17 mouse cellular contexts compared by ENCODE assay signal in the genomic region with DNA sequence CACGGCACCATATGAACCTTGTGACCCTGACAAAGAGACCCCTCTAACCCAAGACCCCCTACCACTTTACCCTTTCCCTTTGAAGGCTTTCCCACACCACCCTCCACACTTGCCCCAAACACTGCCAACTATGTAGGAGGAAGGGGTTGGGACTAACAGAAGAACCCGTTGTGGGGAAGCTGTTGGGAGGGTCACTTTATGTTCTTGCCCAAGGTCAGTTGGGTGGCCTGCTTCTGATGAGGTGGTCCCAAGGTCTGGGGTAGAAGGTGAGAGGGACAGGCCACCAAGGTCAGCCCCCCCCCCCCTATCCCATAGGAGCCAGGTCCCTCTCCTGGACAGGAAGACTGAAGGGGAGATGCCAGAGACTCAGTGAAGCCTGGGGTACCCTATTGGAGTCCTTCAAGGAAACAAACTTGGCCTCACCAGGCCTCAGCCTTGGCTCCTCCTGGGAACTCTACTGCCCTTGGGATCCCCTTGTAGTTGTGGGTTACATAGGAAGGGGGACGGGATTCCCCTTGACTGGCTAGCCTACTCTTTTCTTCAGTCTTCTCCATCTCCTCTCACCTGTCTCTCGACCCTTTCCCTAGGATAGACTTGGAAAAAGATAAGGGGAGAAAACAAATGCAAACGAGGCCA. TPM values are rescaled to one million over a fixed set of nuclear protein-coding genes. Genes with fewer than 3 reads are reported as not detected.
A peak's percentile ranks its signal among the peaks of the same experiment; 100 is the strongest.
DNase-seq lines count a peak whose midpoint lies in the region; ATAC-seq and TF ChIP-seq lines count a peak whose summit lies in the region.
"Had no signal": no experiment of that assay in that cellular context is flagged by ENCODE, and none has a peak within 500 bp of the region (broad histone marks: within the 10 kb centered on the region; RNA-seq: fewer than 3 reads in every experiment).

No protein-coding gene starts in this region.

- no peak for ATAC-seq in hindbrain, embryonic 13.5 days (ENCODE audit: low FRiP score)
- ATAC-seq: Patski had no signal

- H3K27me3 ChIP-seq in E14TG2a.4 (ENCODE audit: insufficient read depth, low read length) = peaks cover 80% of the 10 kb centered on the region
- H3K27me3 ChIP-seq in hindbrain, embryonic 13.5 days = peaks cover 90% of the 10 kb centered on the region
- H3K27me3 ChIP-seq in midbrain, embryonic 10.5 days (ENCODE audit: low read depth, poor library complexity, severe bottlenecking) = peaks cover 97% of the 10 kb centered on the region

- H3K9ac ChIP-seq in hindbrain, embryonic 13.5 days = peak overlapping the region; percentile 77
- H3K9ac ChIP-seq: heart, embryonic 13.5 days; liver, embryonic 14.5 days had no signal

- peaks cover 59% of the 10 kb centered on the region for H3K4me1 ChIP-seq in E14TG2a.4 (replicated peaks; ENCODE audit: low read depth, low read length)
- peaks cover 26% of the 10 kb centered on the region for H3K4me1 ChIP-seq in hindbrain, embryonic 13.5 days (replicated peaks)
- peaks cover 69% of the 10 kb centered on the region for H3K4me1 ChIP-seq in midbrain, embryonic 10.5 days

- intact Hi-C loops in left cerebral cortex, adult 2 months (cut with DNase I) = loop anchor here (5.0 kb wide), 1 partner anchor 1308 kb away; the partner anchor contains the start of gene Mnx1
- intact Hi-C loops in gastrocnemius, adult 2 months (cut with DNase I) = loop anchor here (5.0 kb wide), 1 partner anchor 47 kb away; no protein-coding TSS in a partner anchor

- WGBS in hindbrain, embryonic 13.5 days = 6% methylated on average over 5 of the region's 5 CpGs
- WGBS in midbrain, embryonic 10.5 days = 4% methylated on average over 5 of the region's 5 CpGs

- H3K27ac ChIP-seq in hindbrain, embryonic 13.5 days = peak overlapping the region; percentile 83; the same call in 1 of the 2 replicates
- H3K27ac ChIP-seq in midbrain, embryonic 10.5 days (replicated peaks) = peak overlapping the region; percentile 96
- H3K27ac ChIP-seq in left cerebral cortex, adult 2 months = no peak overlapping the region
- H3K27ac ChIP-seq in gastrocnemius, adult 2 months = no peak overlapping the region
- H3K27ac ChIP-seq: heart, embryonic 13.5 days; liver, embryonic 14.5 days had no signal

- H3K4me3 ChIP-seq in E14TG2a.4 (replicated peaks; ENCODE audit: low read length) = peak overlapping the region; percentile 79
- H3K4me3 ChIP-seq in hindbrain, embryonic 13.5 days = peak overlapping the region; percentile 49
- H3K4me3 ChIP-seq in midbrain, embryonic 10.5 days = peak overlapping the region; percentile 83
- H3K4me3 ChIP-seq in left cerebral cortex, adult 2 months = no peak overlapping the region
- no peak overlapping the region for H3K4me3 ChIP-seq in gastrocnemius, adult 2 months

- no peak for TF ChIP-seq CTCF in E14TG2a.4 (conservative IDR thresholded peaks at IDR 0.05; ENCODE audit: low read length)
- TF ChIP-seq CTCF in left cerebral cortex, adult 2 months (IDR thresholded peaks at IDR 0.05) = no peak
- TF ChIP-seq CTCF in gastrocnemius, adult 2 months (IDR thresholded peaks at IDR 0.05) = no peak

- peak; percentile 55 for DNase-seq in cerebellum, adult 9-10 months
- no peak for DNase-seq in cerebellum, adult 18-20 months
- DNase-seq in midbrain, embryonic 10.5 days (ENCODE audit: low spot score) = peak; percentile 49
- DNase-seq in left cerebral cortex, adult 2 months (ENCODE audit: extremely low spot score in 1 of 2, low spot score in 2 of 2) = no peak
- no peak for DNase-seq in gastrocnemius, adult 2 months
- no peak for DNase-seq in frontal cortex, adult 2 months (ENCODE audit: extremely low spot score in 1 of 2, low spot score in 1 of 2)
- DNase-seq: kidney, postnatal 14 days; lung, postnatal 14 days; thymus, postnatal 36 days had no signal

- no peaks in the 10 kb centered on the region for H3K36me3 ChIP-seq in E14TG2a.4 (ENCODE audit: insufficient read depth, low read length)
- H3K36me3 ChIP-seq in hindbrain, embryonic 13.5 days = no peaks in the 10 kb centered on the region
- peaks cover 55% of the 10 kb centered on the region for H3K36me3 ChIP-seq in midbrain, embryonic 10.5 days
- H3K36me3 ChIP-seq: heart, embryonic 13.5 days had no signal

- H3K9me3 ChIP-seq in E14TG2a.4 (ENCODE audit: low read length) = no peaks in the 10 kb centered on the region
- no peaks in the 10 kb centered on the region for H3K9me3 ChIP-seq in hindbrain, embryonic 13.5 days
- H3K9me3 ChIP-seq in midbrain, embryonic 10.5 days (replicated peaks) = no peaks in the 10 kb centered on the region
- H3K9me3 ChIP-seq: heart, embryonic 13.5 days had no signal

- peak overlapping the region; percentile 60 for H3K4me2 ChIP-seq in hindbrain, embryonic 13.5 days

RNA-seq across cellular contexts. Expression of gene En2, which starts 3.8 kb away (rescaled TPM):
- polyA plus RNA-seq in hindbrain, embryonic 13.5 days (2015; fragmentation: Nextera tagmentation; extraction: Ambion mirVana) = 0.58 and 0.71 TPM in 2 replicates
- 0.84 and 1.1 TPM in 2 replicates for polyA plus RNA-seq in midbrain, embryonic 10.5 days (2016; fragmentation: Nextera tagmentation; extraction: Ambion mirVana)
- total RNA-seq in left cerebral cortex, adult 2 months (2021) = under 1 TPM; 0.09 to 0.59 TPM
- total RNA-seq in gastrocnemius, adult 2 months (2021) = under 1 TPM; 0.36 to 0.54 TPM
- polyA plus RNA-seq in frontal cortex, adult 2 months (2012; rRNA removed) = 0.29 and 0.30 TPM in 2 replicates
- total RNA-seq: left cerebral cortex, postnatal 4 days; megakaryocyte-erythroid progenitor cell, adult 5-6 weeks had no signal
- polyA plus RNA-seq: heart, embryonic 13.5 days; liver, embryonic 14.5 days; neural tube, embryonic 11.5 days had no signal

Comparison
In these comparisons a context has a peak if more than half of its experiments do, and no peak if none do; other contexts are left out.
1. DNase-seq: peak in cerebellum, adult 9-10 months (single experiment) and midbrain, embryonic 10.5 days (single experiment); none in cerebellum, adult 18-20 months (0 of 2), left cerebral cortex, adult 2 months (0 of 2), gastrocnemius, adult 2 months (single experiment) and frontal cortex, adult 2 months (0 of 2).
2. H3K4me3 ChIP-seq: peak in E14TG2a.4 (single experiment), hindbrain, embryonic 13.5 days (single experiment) and midbrain, embryonic 10.5 days (single experiment); none in left cerebral cortex, adult 2 months (single experiment) and gastrocnemius, adult 2 months (single experiment).
3. H3K27ac ChIP-seq: peak in hindbrain, embryonic 13.5 days (single experiment) and midbrain, embryonic 10.5 days (single experiment); none in left cerebral cortex, adult 2 months (single experiment) and gastrocnemius, adult 2 months (single experiment).